Mouse (Mus musculus) thymus, adult 2 months (tissue): ENCODE measurements around the gene Hip1r. TPM values are rescaled to one million over a fixed set of nuclear protein-coding genes. Genes with fewer than 3 reads are reported as not detected.
"Not testable (repeated sequence)": the region's sequence is repeated elsewhere in the genome, so short reads cannot be mapped to it uniquely, and the experiment has no call there.

Source experiments
- DNase-seq: peaks from one replicate; pipeline ENCODE4 v3.0.0; 2021
- H3K27ac ChIP-seq: fragments of 200-500 bp; 2 replicates; pipeline ENCODE4 v1.5.1; 2012; ENCODE audit warnings: low read length, control low read depth; ENCODE audit not compliant: control insufficient read depth, insufficient read depth
- H3K27me3 ChIP-seq: fragments of 200-500 bp; 2 replicates; pipeline ENCODE4 v1.6.1; 2012; ENCODE audit warnings: mild to moderate bottlenecking, low read length, moderate library complexity, mixed read lengths; ENCODE audit not compliant: control insufficient read depth, insufficient read depth
- H3K36me3 ChIP-seq: fragments of 200-500 bp; 2 replicates; pipeline ENCODE4 v1.6.1; 2012; ENCODE audit warnings: mild to moderate bottlenecking, low read length, moderate library complexity; ENCODE audit not compliant: control insufficient read depth, insufficient read depth
- H3K4me1 ChIP-seq: fragments of 200-500 bp; replicated peaks from 2 replicates; pipeline ENCODE4 v1.6.1; 2012; ENCODE audit warnings: low read length; ENCODE audit not compliant: control insufficient read depth, insufficient read depth
- H3K4me3 ChIP-seq: fragments of 200-500 bp; 2 replicates; pipeline ENCODE4 v1.5.1; 2012; ENCODE audit warnings: mild to moderate bottlenecking, low read length, control low read depth, moderate library complexity; ENCODE audit not compliant: control insufficient read depth, insufficient read depth
- CTCF ChIP-seq: fragments of 200-500 bp; IDR thresholded peaks from 2 replicates; pipeline ENCODE4 v1.5.1; 2012; ENCODE audit warnings: mild to moderate bottlenecking, control low read depth, low read length, moderate library complexity, borderline replicate concordance; ENCODE audit not compliant: control insufficient read depth, poor library complexity, insufficient read depth; ENCODE audit errors: extremely low read depth
- POLR2A ChIP-seq: fragments of 200-500 bp; IDR thresholded peaks from 2 replicates; pipeline ENCODE4 v1.6.1; 2012; ENCODE audit warnings: mild to moderate bottlenecking, low read length, control low read depth, moderate library complexity; ENCODE audit not compliant: control insufficient read depth, poor library complexity, insufficient read depth; ENCODE audit errors: extremely low read depth
- WGBS: fragments of 180-500 bp; shearing (Covaris S2); methylation state at CpG from one replicate; pipeline ENCODE4 v1.1.7; 2018; 5-methylcytosine and 5-hydroxymethylcytosine counted together
- polyA plus RNA-seq: library from polyadenylated mRNA; depleted of rRNA; stranded (reverse); fragments of >200 nt; gene quantifications from 2 replicates; pipeline ENCODE4 v1.2.3, GENCODE M21; 2012; rRNA removed

Gene Hip1r
- polyA plus RNA-seq, 1 experiment, result 13.8 TPM

DNA sequence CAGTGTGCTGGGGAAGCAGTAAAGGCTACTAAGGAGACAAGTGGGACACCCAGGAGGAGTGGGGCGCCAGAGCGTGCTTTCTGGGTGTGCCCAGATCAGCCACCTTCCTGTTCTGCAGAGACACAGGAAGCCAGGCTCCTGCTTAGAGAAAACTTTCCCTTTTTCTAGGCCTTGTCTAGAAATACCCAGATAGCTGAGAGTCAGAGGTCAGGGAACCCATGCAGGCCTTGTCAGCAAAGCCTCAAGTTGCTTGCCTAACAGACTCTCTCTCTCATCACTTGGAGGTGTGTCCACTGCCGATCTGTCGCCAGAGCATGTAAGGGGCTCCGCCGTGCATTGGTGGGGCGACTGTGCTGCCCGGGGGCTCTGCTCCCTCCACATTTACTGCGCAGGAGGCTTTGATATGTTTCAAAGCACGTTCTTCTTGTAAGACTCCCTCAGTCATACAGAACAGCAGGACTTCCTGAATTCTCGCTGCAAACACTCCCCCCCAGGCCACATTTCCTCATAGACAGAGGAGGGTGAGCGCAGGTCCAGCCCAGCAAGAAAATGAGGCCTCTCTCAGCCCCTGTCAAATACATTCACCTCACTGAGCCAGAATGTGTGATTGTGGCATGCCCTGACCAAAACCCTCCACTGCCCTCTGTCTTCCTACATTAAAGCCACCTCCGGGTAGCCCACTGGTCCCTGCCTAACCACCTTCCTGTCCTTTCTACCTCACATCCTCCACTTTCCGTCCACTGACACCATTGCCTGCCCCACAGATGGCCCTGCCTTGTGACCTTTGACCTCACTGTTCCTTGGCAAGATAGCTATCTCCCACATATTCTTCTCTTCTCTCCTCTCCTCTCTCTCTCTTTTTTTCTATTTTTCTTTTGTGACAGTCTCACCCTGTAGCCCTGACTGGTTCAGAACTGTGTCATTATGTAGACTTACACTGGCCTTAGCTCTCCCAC, 76.9 kb downstream of the Hip1r start:
- H3K4me1 ChIP-seq, result peaks cover 29% of the 10 kb centered on the region
- DNase-seq, result peak; percentile 64
- H3K36me3 ChIP-seq, result no peaks in the 10 kb centered on the region
- TF ChIP-seq CTCF (no peak), POLR2A (0 out of 2 replicates have a peak, but pooled peaks have one; percentile 8)
- 22% methylated on average over 14 of the region's 14 CpGs for WGBS
- peak overlapping the region; percentile 95 for H3K27ac ChIP-seq
- peak overlapping the region; percentile 10; the same call in 1 of the 2 replicates for H3K4me3 ChIP-seq
- H3K27me3 ChIP-seq, result no peaks in the 10 kb centered on the region

- TF ChIP-seq POLR2A, result no peak
- TF ChIP-seq CTCF, result no peak
- no peak overlapping the region for H3K4me3 ChIP-seq
- WGBS, result 8% methylated on average over 11 of the region's 11 CpGs
- H3K27me3 ChIP-seq, result no peaks in the 10 kb centered on the region
- peak; percentile 47 for DNase-seq
- peak overlapping the region; percentile 70 for H3K27ac ChIP-seq
- H3K36me3 ChIP-seq, result no peaks in the 10 kb centered on the region
- peaks cover 25% of the 10 kb centered on the region for H3K4me1 ChIP-seq
These were observed 78.6 kb downstream of the Hip1r start for GRCm38 (mm10) chr5:124051899-124052491.

GRCm38 (mm10) chr5:124052641-124053040, 79.2 kb downstream of the Hip1r start:
- H3K27ac ChIP-seq, H3K27me3 ChIP-seq, H3K36me3 ChIP-seq, H3K4me3 ChIP-seq, DNase-seq: not testable (repeated sequence)
- peaks cover 23% of the 10 kb centered on the region for H3K4me1 ChIP-seq
- 91% methylated on average over 7 of the region's 7 CpGs for WGBS

Other genes starting within 250 kb of the Hip1r start
- 18.6 and 22.6 TPM in 2 replicates for gene Rsrc2, start 224.2 kb upstream of the Hip1r start, polyA plus RNA-seq
- gene Kntc1, start 223.9 kb upstream of the Hip1r start, polyA plus RNA-seq, result 12.6 and 16.0 TPM in 2 replicates
- gene Hcar2, start 108.1 kb upstream of the Hip1r start, polyA plus RNA-seq, result 2.7 and 3.0 TPM in 2 replicates
- 3.1 and 4.7 TPM in 2 replicates for gene Hcar1, start 93.6 kb upstream of the Hip1r start, polyA plus RNA-seq
- 9.7 and 11.8 TPM in 2 replicates for gene Denr, start 66.5 kb upstream of the Hip1r start, polyA plus RNA-seq
- 0.42 and 0.62 TPM in 2 replicates for gene Gm43518, start 46.2 kb upstream of the Hip1r start, polyA plus RNA-seq
- 2.3 and 3.8 TPM in 2 replicates for gene Ccdc62, start 42.9 kb upstream of the Hip1r start, polyA plus RNA-seq
- gene Vps37b, start 58.6 kb downstream of the Hip1r start, polyA plus RNA-seq, result 111 and 119 TPM in 2 replicates
- 48.2 and 54.0 TPM in 2 replicates for gene Abcb9, start 122.2 kb downstream of the Hip1r start, polyA plus RNA-seq
- gene Ogfod2, start 138.7 kb downstream of the Hip1r start, polyA plus RNA-seq, result 87.7 and 88.9 TPM in 2 replicates
- gene Arl6ip4, start 142.5 kb downstream of the Hip1r start, polyA plus RNA-seq, result 50.8 and 53.5 TPM in 2 replicates